Mouse (Mus musculus) olfactory bulb, adult 2 months (tissue): ENCODE measurements around the gene 1500011B03Rik.

Source experiments
- CTCF ChIP-seq: fragments of 200-500 bp; IDR thresholded peaks from 2 replicates; pipeline ENCODE4 v1.5.1; 2012; ENCODE audit warnings: low read depth, mild to moderate bottlenecking, low read length, moderate library complexity; ENCODE audit not compliant: insufficient read depth
- POLR2A ChIP-seq: fragments of 200-500 bp; IDR thresholded peaks from 2 replicates; pipeline ENCODE4 v1.6.1; 2012; ENCODE audit warnings: mild to moderate bottlenecking, low read depth, low read length, moderate library complexity; ENCODE audit not compliant: insufficient read depth

DNA sequence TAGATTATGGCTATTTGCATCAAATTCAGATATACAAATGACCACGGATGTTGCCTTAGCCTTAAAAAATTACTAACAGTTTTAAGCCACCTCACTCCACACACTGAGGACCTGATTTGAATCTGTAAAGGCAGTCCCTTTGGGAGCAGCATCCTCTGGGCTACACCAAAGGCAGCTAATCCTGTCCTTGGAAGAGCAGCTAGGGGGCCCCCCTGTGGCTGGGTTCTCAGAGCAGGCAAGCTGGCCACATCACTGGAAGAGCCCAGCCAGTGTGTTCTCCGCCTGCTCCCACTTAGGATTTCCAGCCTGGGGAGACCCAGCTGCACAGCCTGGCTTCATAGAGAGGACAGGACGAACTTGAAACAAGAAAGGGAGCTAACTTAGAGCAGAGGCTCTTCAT is 18.3 kb downstream of the 1500011B03Rik start:
- TF ChIP-seq CTCF = peak; percentile 36; the same call in 1 of the 2 replicates
- TF ChIP-seq POLR2A = no peak
